Mouse (Mus musculus) urinary bladder, adult 18-20 months (tissue): ENCODE data around the gene Fads1.
"Not testable (repeated sequence)": the region's sequence is repeated elsewhere in the genome, so short reads cannot be mapped to it uniquely, and the experiment has no call there.

Experiments
- DNase-seq, 2 experiments: peaks; one replicate each; pipeline ENCODE4 v3.0.0; 2022; ENCODE audit warnings: low spot score in 2 of 2, mixed read lengths in 2 of 2

The Fads1 gene

GRCm38 (mm10) chr19:10182670-10183298 lies at the start of gene Fads1:
TSS of gene Fads1 (plus strand) at chr19:10182888.
- peak; percentile 79 to 87 for DNase-seq

- DNase-seq: peak in 1 of 2 experiments; percentile 66
These were observed 48.0 kb upstream of the Fads1 start for GRCm38 (mm10) chr19:10134692-10135091.

- DNase-seq: peak; percentile 49 to 67
These were observed 45.3 kb upstream of the Fads1 start for GRCm38 (mm10) chr19:10137423-10137822.

GRCm38 (mm10) chr19:10139736-10140135 lies 43.0 kb upstream of the Fads1 start:
- DNase-seq: no peak

- no peak for DNase-seq
These were observed 39.0 kb upstream of the Fads1 start for GRCm38 (mm10) chr19:10143667-10144066.

GRCm38 (mm10) chr19:10144464-10144863 lies 38.2 kb upstream of the Fads1 start:
- DNase-seq: no peak

GRCm38 (mm10) chr19:10148555-10148954 lies 34.1 kb upstream of the Fads1 start:
- no peak for DNase-seq

- DNase-seq: no peak
These were observed 33.5 kb upstream of the Fads1 start for GRCm38 (mm10) chr19:10149189-10149588.

GRCm38 (mm10) chr19:10157725-10158124 lies 25.0 kb upstream of the Fads1 start:
- DNase-seq: no peak

- DNase-seq: no peak
These were observed 18.8 kb upstream of the Fads1 start for GRCm38 (mm10) chr19:10163896-10164295.

GRCm38 (mm10) chr19:10165928-10166327 lies 16.8 kb upstream of the Fads1 start:
- not testable (repeated sequence) for DNase-seq

GRCm38 (mm10) chr19:10167112-10167511 lies 15.6 kb upstream of the Fads1 start:
- DNase-seq: no peak

- DNase-seq: no peak
These were observed 14.7 kb upstream of the Fads1 start for GRCm38 (mm10) chr19:10167951-10168350.

GRCm38 (mm10) chr19:10168441-10168840 lies 14.2 kb upstream of the Fads1 start:
- DNase-seq: no peak

GRCm38 (mm10) chr19:10169179-10169578 lies 13.5 kb upstream of the Fads1 start:
- no peak for DNase-seq

- DNase-seq: not testable (repeated sequence)
These were observed 12.9 kb upstream of the Fads1 start for GRCm38 (mm10) chr19:10169692-10170330.

- DNase-seq: no peak
These were observed 12.2 kb upstream of the Fads1 start for GRCm38 (mm10) chr19:10170466-10170865.

GRCm38 (mm10) chr19:10171359-10171758 lies 11.3 kb upstream of the Fads1 start:
- DNase-seq: no peak

GRCm38 (mm10) chr19:10171846-10172245 lies 10.8 kb upstream of the Fads1 start:
- DNase-seq: no peak

GRCm38 (mm10) chr19:10173116-10173718 lies 9.5 kb upstream of the Fads1 start:
- DNase-seq: no peak

GRCm38 (mm10) chr19:10173844-10174539 lies 8.7 kb upstream of the Fads1 start:
- DNase-seq: no peak

- DNase-seq: no peak
These were observed 7.7 kb upstream of the Fads1 start for GRCm38 (mm10) chr19:10174956-10175355.
